Mouse (Mus musculus) urinary bladder, postnatal 25 days (tissue): ENCODE data around the gene AB124611.
A peak's percentile ranks its signal among the peaks of the same experiment; 100 is the strongest.
"Not testable (repeated sequence)": the region's sequence is repeated elsewhere in the genome, so short reads cannot be mapped to it uniquely, and the experiment has no call there.

Experiments
- DNase-seq: peaks from one replicate; pipeline ENCODE4 v3.0.0; 2022; ENCODE audit warnings: low spot score

The AB124611 gene

GRCm38 (mm10) chr9:21525937-21526633 is at the start of gene AB124611:
Gene AB124611 (plus strand): TSS chr9:21526176.
- DNase-seq: no peak

- no peak for DNase-seq
Measured at GRCm38 (mm10) chr9:21477707-21478106, 48.3 kb upstream of the AB124611 start.

GRCm38 (mm10) chr9:21484065-21484464 is 41.9 kb upstream of the AB124611 start:
- DNase-seq: no peak

GRCm38 (mm10) chr9:21488246-21488645 is 37.7 kb upstream of the AB124611 start:
- DNase-seq: not testable (repeated sequence)

GRCm38 (mm10) chr9:21490696-21491095 is 35.3 kb upstream of the AB124611 start:
- DNase-seq: no peak

- DNase-seq: no peak
Measured at GRCm38 (mm10) chr9:21493907-21494306, 32.1 kb upstream of the AB124611 start.

GRCm38 (mm10) chr9:21494726-21495125 is 31.2 kb upstream of the AB124611 start:
- no peak for DNase-seq

GRCm38 (mm10) chr9:21496308-21497049 is 29.5 kb upstream of the AB124611 start:
- no peak for DNase-seq

GRCm38 (mm10) chr9:21497050-21497542 is 28.9 kb upstream of the AB124611 start:
- no peak for DNase-seq

GRCm38 (mm10) chr9:21497664-21498063 is 28.3 kb upstream of the AB124611 start:
- no peak for DNase-seq

- DNase-seq: no peak
Measured at GRCm38 (mm10) chr9:21498284-21498902, 27.6 kb upstream of the AB124611 start.

GRCm38 (mm10) chr9:21503352-21503751 is 22.6 kb upstream of the AB124611 start:
- no peak for DNase-seq

- DNase-seq: no peak
Measured at GRCm38 (mm10) chr9:21505767-21506166, 20.2 kb upstream of the AB124611 start.

GRCm38 (mm10) chr9:21507753-21508430 is 18.1 kb upstream of the AB124611 start:
- no peak for DNase-seq

- DNase-seq: no peak
Measured at GRCm38 (mm10) chr9:21508871-21509404, 17.0 kb upstream of the AB124611 start.

- DNase-seq: peak; percentile 90
Measured at GRCm38 (mm10) chr9:21509772-21510688, 15.9 kb upstream of the AB124611 start, which contains the start of gene Tmed1. Gene Tmed1 (minus strand): TSS chr9:21510252.

- no peak for DNase-seq
Measured at GRCm38 (mm10) chr9:21510689-21511015, 15.3 kb upstream of the AB124611 start.

- no peak for DNase-seq
Measured at GRCm38 (mm10) chr9:21511052-21511451, 14.9 kb upstream of the AB124611 start.

- DNase-seq: no peak
Measured at GRCm38 (mm10) chr9:21513466-21513865, 12.5 kb upstream of the AB124611 start.

GRCm38 (mm10) chr9:21517947-21518495 is 8.0 kb upstream of the AB124611 start:
- no peak for DNase-seq

GRCm38 (mm10) chr9:21518690-21519089 is 7.3 kb upstream of the AB124611 start:
- DNase-seq: not testable (repeated sequence)
